Mouse (Mus musculus): ENCODE results near the gene Gpr132. TPM values are rescaled to one million over a fixed set of nuclear protein-coding genes. Genes with fewer than 3 reads are reported as not detected.
A peak's percentile ranks its signal among the peaks of the same experiment; 100 is the strongest.

The Gpr132 gene
- total and polyA plus RNA-seq, 2 experiments, result 0.09 to 0.60 TPM

DNA sequence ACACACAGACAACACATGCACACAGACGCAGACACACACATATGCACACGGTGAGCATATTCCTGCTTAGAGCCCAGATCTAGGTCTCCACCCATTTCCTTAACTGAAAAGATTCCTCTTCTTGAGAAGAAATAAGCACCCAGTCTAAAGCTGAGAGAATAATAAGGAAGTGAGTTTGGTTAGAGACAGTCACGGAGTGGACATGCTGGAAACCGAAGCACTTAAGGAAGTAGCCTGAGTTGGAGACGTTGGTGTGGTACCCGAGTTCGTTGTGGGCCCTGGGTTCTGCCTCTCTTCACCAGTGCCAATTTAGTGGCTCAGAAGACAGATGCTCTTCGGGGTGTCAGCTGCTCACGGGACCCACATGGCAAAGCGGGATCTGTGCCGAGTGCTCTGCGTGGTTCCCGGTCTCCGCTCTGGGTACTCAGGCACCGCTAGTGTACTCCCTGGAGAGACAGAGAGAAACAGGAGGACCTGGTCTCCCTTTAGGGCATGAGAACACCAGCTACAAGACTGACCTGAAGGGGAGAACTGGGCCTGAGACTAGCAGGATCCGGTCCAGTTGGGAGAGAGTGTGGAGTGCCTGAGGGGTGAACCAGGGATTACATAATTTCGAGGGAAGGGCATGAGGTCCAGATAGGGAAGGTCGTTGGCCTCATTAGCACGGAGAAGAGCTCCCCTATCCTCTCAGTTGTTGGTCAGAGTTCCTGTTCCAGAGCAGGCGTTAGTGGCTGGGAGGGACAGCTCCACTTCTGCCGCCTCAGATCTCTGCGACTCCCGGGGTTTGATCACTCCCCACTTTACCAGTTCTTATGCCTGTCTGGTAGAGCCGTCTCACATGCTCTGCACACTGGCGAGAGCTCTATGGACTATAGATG is 27.6 kb downstream of the Gpr132 start:
- Histone ChIP-seq H3K36me3 (ENCODE audit: control insufficient read depth, insufficient read depth, low read length) (no peaks in the 10 kb centered on the region), H3K9ac (ENCODE audit: low read depth, low read length) (0 out of 2 replicates have a peak overlapping the region, but pooled peaks have one; percentile 15), H3K79me2 (ENCODE audit: control insufficient read depth, insufficient read depth, low read length) (no peaks in the 10 kb centered on the region), H3K4me1 (ENCODE audit: control insufficient read depth, insufficient read depth, low read length) (no peaks in the 10 kb centered on the region), H3K4me3 (ENCODE audit: insufficient read depth, low read depth, low read length) (peak overlapping the region; percentile 20; the same call in 1 of the 2 replicates), H3K27ac (replicated peaks; ENCODE audit: insufficient read depth, low read depth, low read length) (peak overlapping the region; percentile 42; the same call in 1 of the 2 replicates), H3K27me3 (ENCODE audit: control insufficient read depth, insufficient read depth, low read length) (no peaks in the 10 kb centered on the region; the same call in 1 of the 2 replicates)
- TF ChIP-seq POLR2A (IDR thresholded peaks at IDR 0.05; ENCODE audit: extremely low read depth, insufficient read depth, low read length), result no peak
- TF ChIP-seq CTCF (IDR thresholded peaks at IDR 0.05; ENCODE audit: low read depth, low read length), result no peak
- WGBS, result 71% methylated on average over 25 of the region's 25 CpGs
- DNase-seq (ENCODE audit: extremely low read depth, low read depth, low spot score), result peak; percentile 33

DNA sequence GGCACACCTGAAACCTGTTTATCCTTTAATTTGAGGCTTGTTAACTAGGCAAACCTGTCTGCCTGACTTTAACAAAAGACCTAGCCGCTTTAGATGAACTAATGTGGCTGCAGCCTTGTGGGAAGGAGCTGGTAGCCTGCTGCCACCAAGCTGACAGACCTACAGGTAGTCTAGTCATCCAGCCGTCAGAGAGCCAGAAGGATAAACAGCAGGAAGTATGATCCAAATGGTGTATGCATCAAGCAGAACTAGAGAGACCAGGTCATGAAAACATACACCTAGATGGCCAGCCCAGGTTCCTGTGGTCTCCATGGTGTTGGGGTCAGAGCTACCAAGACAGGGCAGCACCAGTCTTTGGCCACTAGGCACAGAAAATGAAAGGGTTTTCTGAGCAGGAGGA is 33.0 kb downstream of the Gpr132 start:
- no peak overlapping the region for H3K4me3 ChIP-seq (ENCODE audit: insufficient read depth, low read depth, low read length)
- 79% methylated on average over 2 of the region's 2 CpGs for whole genome bisulfite sequencing
- H3K79me2 ChIP-seq (ENCODE audit: control insufficient read depth, insufficient read depth, low read length), result no peaks in the 10 kb centered on the region; the same call in 1 of the 2 replicates
- no peak for DNase-seq (ENCODE audit: extremely low read depth, low read depth, low spot score)
- H3K36me3 ChIP-seq (ENCODE audit: control insufficient read depth, insufficient read depth, low read length), result no peaks in the 10 kb centered on the region
- no peaks in the 10 kb centered on the region; the same call in 1 of the 2 replicates for H3K27me3 ChIP-seq (ENCODE audit: control insufficient read depth, insufficient read depth, low read length)
- H3K27ac ChIP-seq (replicated peaks; ENCODE audit: insufficient read depth, low read depth, low read length), result no peak overlapping the region
- TF ChIP-seq CTCF (IDR thresholded peaks at IDR 0.05; ENCODE audit: low read depth, low read length), result no peak
- no peak for TF ChIP-seq POLR2A (IDR thresholded peaks at IDR 0.05; ENCODE audit: extremely low read depth, insufficient read depth, low read length)
- H3K9ac ChIP-seq (ENCODE audit: low read depth, low read length), result no peak overlapping the region
- peaks cover 3% of the 10 kb centered on the region for H3K4me1 ChIP-seq (ENCODE audit: control insufficient read depth, insufficient read depth, low read length)

DNA sequence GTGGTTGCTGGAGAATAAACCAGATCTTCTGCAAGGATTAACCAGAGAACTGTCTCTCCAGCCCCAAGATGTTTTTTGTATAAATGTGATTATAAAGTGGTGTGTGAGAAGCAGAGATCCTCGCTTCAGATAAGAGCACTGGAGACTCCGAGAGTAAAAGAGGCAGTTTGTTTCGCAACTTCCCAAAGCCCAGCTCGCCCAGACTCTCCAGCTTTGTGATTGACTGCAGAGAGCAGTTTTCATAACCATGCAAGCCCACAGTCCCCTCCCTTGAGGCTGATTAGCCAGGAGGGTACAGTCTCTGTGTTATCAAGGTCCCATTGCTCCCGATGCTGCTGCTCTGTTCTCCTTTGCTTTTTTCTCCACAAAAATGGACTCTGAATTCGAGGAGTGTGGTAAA is 34.5 kb downstream of the Gpr132 start:
- Histone ChIP-seq H3K79me2 (ENCODE audit: control insufficient read depth, insufficient read depth, low read length) (no peaks in the 10 kb centered on the region; the same call in 1 of the 2 replicates), H3K4me3 (ENCODE audit: insufficient read depth, low read depth, low read length) (no peak overlapping the region), H3K4me1 (ENCODE audit: control insufficient read depth, insufficient read depth, low read length) (peaks cover 6% of the 10 kb centered on the region), H3K36me3 (ENCODE audit: control insufficient read depth, insufficient read depth, low read length) (no peaks in the 10 kb centered on the region), H3K9ac (ENCODE audit: low read depth, low read length) (no peak overlapping the region), H3K27ac (replicated peaks; ENCODE audit: insufficient read depth, low read depth, low read length) (no peak overlapping the region), H3K27me3 (ENCODE audit: control insufficient read depth, insufficient read depth, low read length) (no peaks in the 10 kb centered on the region)
- no peak for DNase-seq (ENCODE audit: extremely low read depth, low read depth, low spot score)
- 41% methylated on average over 6 of the region's 6 CpGs for WGBS
- TF ChIP-seq CTCF (IDR thresholded peaks at IDR 0.05; ENCODE audit: low read depth, low read length), result no peak
- no peak for TF ChIP-seq POLR2A (IDR thresholded peaks at IDR 0.05; ENCODE audit: extremely low read depth, insufficient read depth, low read length)

DNA sequence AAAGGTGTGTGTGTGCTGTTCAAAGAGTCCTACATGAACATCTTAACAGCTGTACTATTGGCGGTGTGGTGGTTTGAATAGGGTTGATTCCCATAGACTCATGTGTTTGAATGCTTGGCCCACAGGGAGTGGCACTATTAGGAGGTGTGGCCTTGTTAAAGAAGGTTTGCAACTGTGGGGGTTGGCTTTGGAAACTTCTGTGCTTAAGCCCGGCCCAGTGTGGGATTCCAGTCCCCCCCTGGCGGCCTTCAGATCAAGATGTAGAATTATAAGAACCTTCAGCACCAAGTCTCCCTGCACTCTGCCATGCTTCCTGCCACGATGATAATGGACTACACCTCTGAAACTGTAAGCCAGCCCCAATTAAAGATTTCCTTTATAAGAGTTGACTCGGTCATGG is 35.6 kb downstream of the Gpr132 start:
- H3K27me3 ChIP-seq (ENCODE audit: control insufficient read depth, insufficient read depth, low read length), result no peaks in the 10 kb centered on the region
- no peak overlapping the region for H3K9ac ChIP-seq (ENCODE audit: low read depth, low read length)
- no peak for TF ChIP-seq CTCF (IDR thresholded peaks at IDR 0.05; ENCODE audit: low read depth, low read length)
- no peak for TF ChIP-seq POLR2A (IDR thresholded peaks at IDR 0.05; ENCODE audit: extremely low read depth, insufficient read depth, low read length)
- H3K79me2 ChIP-seq (ENCODE audit: control insufficient read depth, insufficient read depth, low read length), result peaks cover 4% of the 10 kb centered on the region; the same call in 1 of the 2 replicates
- no peak for DNase-seq (ENCODE audit: extremely low read depth, low read depth, low spot score)
- H3K27ac ChIP-seq (replicated peaks; ENCODE audit: insufficient read depth, low read depth, low read length), result no peak overlapping the region
- no peak overlapping the region for H3K4me3 ChIP-seq (ENCODE audit: insufficient read depth, low read depth, low read length)
- no peaks in the 10 kb centered on the region for H3K36me3 ChIP-seq (ENCODE audit: control insufficient read depth, insufficient read depth, low read length)
- H3K4me1 ChIP-seq (ENCODE audit: control insufficient read depth, insufficient read depth, low read length), result peaks cover 10% of the 10 kb centered on the region
- 97% methylated on average over 5 of the region's 5 CpGs for WGBS

DNA sequence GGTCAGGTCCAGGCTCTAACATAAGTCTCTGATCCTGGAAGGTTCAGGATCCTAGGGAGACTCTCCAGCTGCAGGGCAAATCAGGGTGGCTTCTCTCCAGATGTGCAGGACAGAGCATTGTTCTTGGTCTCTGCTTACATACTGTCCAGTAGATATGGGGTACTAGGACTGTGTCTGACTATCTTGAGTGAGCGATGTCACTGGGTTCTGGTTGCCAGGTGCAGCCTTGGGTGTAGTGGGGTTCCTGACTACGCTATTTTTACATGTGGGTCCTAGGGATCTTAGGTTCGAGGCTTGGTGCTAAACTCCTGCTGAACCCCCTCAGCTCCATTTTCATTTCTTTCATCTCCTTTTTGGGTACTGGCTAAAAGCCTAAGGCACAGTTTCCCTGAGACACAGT is 37.5 kb downstream of the Gpr132 start:
- 97% methylated on average over 3 of the region's 3 CpGs for WGBS
- Histone ChIP-seq H3K36me3 (ENCODE audit: control insufficient read depth, insufficient read depth, low read length) (no peaks in the 10 kb centered on the region), H3K4me3 (ENCODE audit: insufficient read depth, low read depth, low read length) (no peak overlapping the region), H3K9ac (ENCODE audit: low read depth, low read length) (no peak overlapping the region; the same call in 1 of the 2 replicates), H3K4me1 (ENCODE audit: control insufficient read depth, insufficient read depth, low read length) (peaks cover 10% of the 10 kb centered on the region), H3K79me2 (ENCODE audit: control insufficient read depth, insufficient read depth, low read length) (peaks cover 12% of the 10 kb centered on the region; the same call in 1 of the 2 replicates), H3K27me3 (ENCODE audit: control insufficient read depth, insufficient read depth, low read length) (no peaks in the 10 kb centered on the region), H3K27ac (replicated peaks; ENCODE audit: insufficient read depth, low read depth, low read length) (no peak overlapping the region)
- no peak for TF ChIP-seq CTCF (IDR thresholded peaks at IDR 0.05; ENCODE audit: low read depth, low read length)
- TF ChIP-seq POLR2A (IDR thresholded peaks at IDR 0.05; ENCODE audit: extremely low read depth, insufficient read depth, low read length), result no peak
- no peak for DNase-seq (ENCODE audit: extremely low read depth, low read depth, low spot score)

DNA sequence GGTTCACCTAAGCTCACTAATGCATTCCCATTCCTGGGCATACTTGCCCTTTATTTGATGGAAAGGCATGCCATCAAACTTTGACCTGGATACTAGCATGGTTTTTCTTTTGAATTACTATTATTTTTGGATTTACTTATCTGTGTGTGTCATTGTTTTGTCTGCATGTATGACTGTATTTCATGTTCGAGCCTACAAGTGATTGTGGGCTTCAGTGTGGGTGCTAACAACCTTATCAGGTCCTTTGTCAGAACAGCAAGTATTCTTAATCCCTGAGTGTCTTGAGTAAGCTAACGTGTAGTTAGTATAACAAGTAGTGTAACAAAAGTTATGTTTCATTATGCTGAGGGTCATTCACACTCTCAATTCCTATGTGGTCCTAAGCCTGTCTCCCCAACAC is 37.9 kb downstream of the Gpr132 start:
- Histone ChIP-seq H3K36me3 (ENCODE audit: control insufficient read depth, insufficient read depth, low read length) (no peaks in the 10 kb centered on the region), H3K4me3 (ENCODE audit: insufficient read depth, low read depth, low read length) (peak overlapping the region; percentile 54), H3K27me3 (ENCODE audit: control insufficient read depth, insufficient read depth, low read length) (no peaks in the 10 kb centered on the region), H3K9ac (ENCODE audit: low read depth, low read length) (peak overlapping the region; percentile 52), H3K4me1 (ENCODE audit: control insufficient read depth, insufficient read depth, low read length) (peaks cover 10% of the 10 kb centered on the region), H3K79me2 (ENCODE audit: control insufficient read depth, insufficient read depth, low read length) (peaks cover 12% of the 10 kb centered on the region; the same call in 1 of the 2 replicates), H3K27ac (replicated peaks; ENCODE audit: insufficient read depth, low read depth, low read length) (no peak overlapping the region)
- 24% methylated on average over 2 of the region's 2 CpGs for WGBS
- no peak for DNase-seq (ENCODE audit: extremely low read depth, low read depth, low spot score)
- TF ChIP-seq CTCF (IDR thresholded peaks at IDR 0.05; ENCODE audit: low read depth, low read length), result no peak
- TF ChIP-seq POLR2A (IDR thresholded peaks at IDR 0.05; ENCODE audit: extremely low read depth, insufficient read depth, low read length), result no peak
